Mouse (Mus musculus) kidney, postnatal 0 days (tissue): ENCODE data around the gene Cngb1. TPM values are rescaled to one million over a fixed set of nuclear protein-coding genes. Genes with fewer than 3 reads are reported as not detected.

Source experiments
- ATAC-seq: fragments of 200-750 bp; cut with Nextera tagmentation; replicated peaks from 2 replicates; pipeline ENCODE4 v1.8.0; 2017; ENCODE audit warnings: low read depth, moderate number of reproducible peaks, moderate TSS enrichment, moderate library complexity; ENCODE audit not compliant: low FRiP score
- DNase-seq: peaks from one replicate; pipeline ENCODE4 v3.0.0-alpha.2; 2016; ENCODE audit warnings: low spot score
- H3K27ac ChIP-seq: fragments of 300-500 bp; sonication (generic); 2 replicates; pipeline ENCODE4 v1.5.1; 2014; ENCODE audit warnings: mild to moderate bottlenecking
- H3K27me3 ChIP-seq: fragments of 300-500 bp; sonication (generic); 2 replicates; pipeline ENCODE4 v1.6.1; 2014; ENCODE audit warnings: low read length, mixed read lengths; ENCODE audit not compliant: insufficient read depth
- H3K36me3 ChIP-seq: fragments of 300-500 bp; sonication (generic); 2 replicates; pipeline ENCODE4 v1.6.1; 2014; ENCODE audit warnings: low read length, mixed read lengths; ENCODE audit not compliant: insufficient read depth
- H3K4me1 ChIP-seq: fragments of 300-500 bp; sonication (generic); replicated peaks from 2 replicates; pipeline ENCODE4 v1.6.1; 2014; ENCODE audit warnings: antibody characterized with exemption, low read length, mixed read lengths; ENCODE audit not compliant: insufficient read depth
- H3K4me2 ChIP-seq: fragments of 300-500 bp; sonication (generic); 2 replicates; pipeline ENCODE4 v1.6.1; 2014; ENCODE audit warnings: mild to moderate bottlenecking, low read length, moderate library complexity, mixed read lengths
- H3K4me3 ChIP-seq: fragments of 300-500 bp; sonication (generic); replicated peaks from 2 replicates; pipeline ENCODE4 v1.5.1; 2014; ENCODE audit warnings: low read depth, low read length
- H3K9ac ChIP-seq: fragments of 300-500 bp; sonication (generic); 2 replicates; pipeline ENCODE4 v1.6.1; 2014; ENCODE audit warnings: low read depth, low read length
- H3K9me3 ChIP-seq: fragments of 300-500 bp; sonication (generic); replicated peaks from 2 replicates; pipeline ENCODE4 v1.6.1; 2016; ENCODE audit warnings: low read length, inconsistent platforms, mixed read lengths
- CTCF ChIP-seq: IDR thresholded peaks from 2 replicates; pipeline ENCODE4 v1.5.1; 2016; ENCODE audit warnings: antibody characterized with exemption, low read depth, mild to moderate bottlenecking, moderate library complexity
- WGBS: fragments of 180-500 bp; shearing (Covaris S2); extraction: QIAGEN DNeasy Blood & Tissue Kit; methylation state at CpG from one replicate; pipeline ENCODE4 v1.1.7; 2014; 5-methylcytosine and 5-hydroxymethylcytosine counted together
- polyA plus RNA-seq: library from polyadenylated mRNA; unstranded; fragments of >200 nt; fragmentation: Nextera tagmentation; extraction: Ambion mirVana; gene quantifications from 2 replicates; pipeline ENCODE4 v1.2.1, GENCODE M21; 2015

Cngb1 gene
- polyA plus RNA-seq = 1.0 and 2.1 TPM in 2 replicates

DNA sequence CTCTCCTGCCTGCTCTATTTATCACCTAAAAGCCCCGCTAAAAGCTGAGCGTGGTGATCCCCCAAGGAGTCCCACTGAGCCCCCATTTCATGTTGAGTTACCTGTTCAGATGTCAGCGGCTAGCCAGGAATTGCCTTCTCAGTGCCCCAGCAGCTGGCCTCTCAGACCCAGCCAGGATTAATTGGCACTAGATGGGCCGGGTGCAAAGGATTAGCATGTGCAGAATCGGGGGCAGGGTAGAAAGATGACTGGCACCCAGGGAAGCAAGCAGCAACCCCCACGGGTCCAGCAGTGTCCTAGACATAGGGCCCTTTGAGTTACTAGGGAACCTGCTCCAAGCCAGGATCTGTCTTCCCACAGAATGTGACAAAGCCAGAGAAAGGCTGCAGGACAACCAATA is at the start of gene Cngb1:
Gene Cngb1, minus strand, starts transcription at position 155 of the 400 bp plus-strand sequence.
- no peaks in the 10 kb centered on the region for H3K9me3 ChIP-seq
- H3K4me1 ChIP-seq = no peaks in the 10 kb centered on the region
- DNase-seq = no peak
- H3K4me2 ChIP-seq = no peak within 1 kb of the TSS
- TF ChIP-seq CTCF = no peak
- no peaks in the 10 kb centered on the region for H3K36me3 ChIP-seq
- H3K27ac ChIP-seq = no peak within 1 kb of the TSS
- H3K4me3 ChIP-seq = no peak within 1 kb of the TSS
- no peak for ATAC-seq
- WGBS = 49% methylated on average over 6 of the region's 6 CpGs
- no peak within 1 kb of the TSS for H3K9ac ChIP-seq
- no peaks in the 10 kb centered on the region for H3K27me3 ChIP-seq

GRCm38 (mm10) chr8:95354606-95355005 is 48.2 kb upstream of the Cngb1 start:
- Histone ChIP-seq H3K4me2 (no peak overlapping the region), H3K27ac (no peak overlapping the region), H3K4me1 (peaks cover 25% of the 10 kb centered on the region; the same call in 1 of the 2 replicates), H3K27me3 (no peaks in the 10 kb centered on the region), H3K9me3 (no peaks in the 10 kb centered on the region), H3K36me3 (no peaks in the 10 kb centered on the region), H3K4me3 (no peak overlapping the region), H3K9ac (no peak overlapping the region)
- DNase-seq (no peak), ATAC-seq (no peak)
- 88% methylated on average over 2 of the region's 2 CpGs for WGBS
- TF ChIP-seq CTCF = no peak

GRCm38 (mm10) chr8:95352871-95353866 is 46.8 kb upstream of the Cngb1 start:
- ATAC-seq = peak; percentile 33
- Histone ChIP-seq H3K9me3 (no peaks in the 10 kb centered on the region), H3K4me3 (peak overlapping the region; percentile 71), H3K27me3 (no peaks in the 10 kb centered on the region), H3K4me1 (peaks cover 29% of the 10 kb centered on the region; the same call in 1 of the 2 replicates), H3K4me2 (peak overlapping the region; percentile 98), H3K36me3 (no peaks in the 10 kb centered on the region), H3K27ac (peak overlapping the region; percentile 47), H3K9ac (peak overlapping the region; percentile 69)
- peak; percentile 45 for DNase-seq
- WGBS = 3% methylated on average over 62 of the region's 62 CpGs
- TF ChIP-seq CTCF = no peak

- Histone ChIP-seq H3K9ac (peak within 1 kb of the TSS; percentile 69), H3K4me1 (peaks cover 29% of the 10 kb centered on the region; the same call in 1 of the 2 replicates), H3K9me3 (no peaks in the 10 kb centered on the region), H3K4me3 (peak within 1 kb of the TSS; percentile 71), H3K27me3 (no peaks in the 10 kb centered on the region), H3K36me3 (no peaks in the 10 kb centered on the region), H3K27ac (peak within 1 kb of the TSS; percentile 47), H3K4me2 (peak within 1 kb of the TSS; percentile 98)
- no peak for TF ChIP-seq CTCF
- DNase-seq (peak; percentile 57), ATAC-seq (peak; percentile 41)
- under 1% methylated on average over 76 of the region's 80 CpGs for WGBS
Measured at GRCm38 (mm10) chr8:95352151-95352870, 45.9 kb upstream of the Cngb1 start, which contains the start of gene Mmp15. Gene Mmp15, plus strand, starts transcription at chr8:95352268.

DNA sequence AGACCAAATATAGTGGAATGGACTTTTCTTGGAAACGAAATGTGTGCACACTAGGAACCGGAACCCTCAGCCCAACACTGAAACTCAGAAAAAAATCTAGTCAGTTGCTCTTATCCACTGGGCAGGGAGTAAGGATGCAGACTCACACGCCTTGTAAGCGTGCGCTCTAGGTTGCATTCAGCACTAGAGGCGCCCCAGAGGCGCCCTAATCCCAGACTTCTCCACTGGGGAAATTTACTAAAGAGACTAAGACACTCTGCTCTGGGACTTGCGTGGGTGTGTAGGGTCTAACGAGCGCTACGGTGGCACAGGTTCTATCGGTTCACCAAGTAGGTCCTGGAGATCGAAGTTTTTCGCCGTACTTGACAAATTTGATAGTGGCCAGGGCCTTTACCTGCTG is 45.1 kb upstream of the Cngb1 start:
- Histone ChIP-seq H3K9me3 (no peaks in the 10 kb centered on the region), H3K9ac (no peak overlapping the region), H3K27ac (no peak overlapping the region), H3K36me3 (no peaks in the 10 kb centered on the region), H3K4me3 (peak overlapping the region; percentile 71), H3K4me2 (peak overlapping the region; percentile 98), H3K27me3 (no peaks in the 10 kb centered on the region), H3K4me1 (peaks cover 29% of the 10 kb centered on the region; the same call in 1 of the 2 replicates)
- 1% methylated on average over 15 of the region's 15 CpGs for WGBS
- TF ChIP-seq CTCF = peak; percentile 47
- DNase-seq (peak; percentile 76), ATAC-seq (no peak)
